Mouse (Mus musculus) liver, embryonic 13.5 days (tissue): Measurements from ENCODE around the gene Diaph3. TPM values are rescaled to one million over a fixed set of nuclear protein-coding genes. Genes with fewer than 3 reads are reported as not detected.

Experiments used
- ATAC-seq: fragments of 200-750 bp; cut with Nextera tagmentation; 2 replicates; pipeline ENCODE4 v1.8.0; 2017; ENCODE audit warnings: low read depth, mild to moderate bottlenecking, moderate number of reproducible peaks, moderate library complexity
- DNase-seq: peaks from one replicate; pipeline ENCODE4 v3.0.0; 2022
- H3K27ac ChIP-seq: fragments of 300-500 bp; sonication (generic); 2 replicates; pipeline ENCODE4 v1.5.1; 2015; ENCODE audit warnings: moderate library complexity, mild to moderate bottlenecking, inconsistent platforms
- H3K27me3 ChIP-seq: fragments of 300-500 bp; sonication (generic); 2 replicates; pipeline ENCODE4 v1.6.1; 2015; ENCODE audit warnings: mild to moderate bottlenecking, inconsistent platforms
- H3K36me3 ChIP-seq: fragments of 300-500 bp; sonication (generic); 2 replicates; pipeline ENCODE4 v1.6.1; 2015; ENCODE audit warnings: mild to moderate bottlenecking, inconsistent platforms
- H3K4me1 ChIP-seq: fragments of 300-500 bp; sonication (generic); replicated peaks from 2 replicates; pipeline ENCODE4 v1.6.1; 2015; ENCODE audit warnings: inconsistent platforms
- H3K4me2 ChIP-seq: fragments of 300-500 bp; sonication (generic); 2 replicates; pipeline ENCODE4 v1.6.1; 2015; ENCODE audit warnings: inconsistent platforms, mild to moderate bottlenecking, moderate library complexity
- H3K4me3 ChIP-seq: fragments of 300-500 bp; sonication (generic); replicated peaks from 2 replicates; pipeline ENCODE4 v1.5.1; 2015; ENCODE audit warnings: mild to moderate bottlenecking, inconsistent platforms
- H3K9ac ChIP-seq: fragments of 300-500 bp; sonication (generic); 2 replicates; pipeline ENCODE4 v1.6.1; 2015; ENCODE audit warnings: mild to moderate bottlenecking, inconsistent platforms
- H3K9me3 ChIP-seq: fragments of 300-500 bp; sonication (generic); replicated peaks from 2 replicates; pipeline ENCODE4 v1.6.1; 2016; ENCODE audit warnings: inconsistent platforms
- WGBS: fragments of 180-500 bp; shearing (Covaris S2); methylation state at CpG from one replicate; pipeline ENCODE4 v1.1.7; 2015; ENCODE audit not compliant: insufficient replicate concordance; 5-methylcytosine and 5-hydroxymethylcytosine counted together
- polyA plus RNA-seq: library from polyadenylated mRNA; unstranded; fragments of >200 nt; fragmentation: Nextera tagmentation; extraction: Ambion mirVana; gene quantifications from 2 replicates; pipeline ENCODE4 v1.2.1, GENCODE M21; 2015

The Diaph3 gene
- polyA plus RNA-seq, 1 experiment from 2014 or later = 17.5 TPM

DNA sequence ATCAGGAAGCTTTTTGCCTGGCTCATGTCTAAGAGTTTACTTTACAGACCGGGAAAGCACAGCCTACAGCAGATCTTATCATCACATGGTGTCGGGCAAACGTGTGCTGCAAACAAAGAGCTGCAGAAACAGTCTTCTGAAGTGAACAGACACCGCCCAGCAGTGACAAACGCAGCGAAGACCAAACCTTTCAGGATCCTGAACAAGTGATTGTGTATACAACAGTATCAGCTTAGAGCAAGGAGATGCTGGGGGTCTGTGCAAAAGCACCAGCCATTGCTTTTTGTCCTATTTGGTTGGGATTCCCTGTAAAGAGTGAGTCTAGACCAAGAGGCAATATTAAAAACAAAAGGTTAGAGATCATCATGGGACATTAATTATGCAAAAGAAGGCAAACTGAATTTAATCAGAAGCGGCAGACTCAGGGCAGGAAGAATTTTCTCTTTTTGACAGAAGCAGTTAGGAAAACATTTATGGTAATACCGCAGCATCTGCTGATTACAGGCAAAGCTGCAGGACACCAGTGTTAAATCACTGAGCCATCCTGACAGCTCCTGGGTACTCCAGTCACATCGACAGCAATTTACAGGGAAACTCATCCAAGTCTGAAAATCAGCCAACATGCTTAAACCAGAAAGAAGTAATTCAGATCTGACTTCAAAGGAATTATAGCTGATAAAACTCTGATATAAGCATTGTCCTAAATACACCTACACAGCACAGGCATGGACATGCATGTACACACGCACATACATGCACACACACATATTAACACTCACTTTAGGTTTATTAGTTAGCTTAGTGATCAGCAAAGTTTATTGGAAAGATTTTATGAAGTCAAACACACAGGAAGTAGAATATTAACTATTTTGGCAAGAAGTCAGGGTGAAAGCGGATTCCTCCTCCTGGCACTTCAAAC lies 456.2 kb downstream of the Diaph3 start:
- DNase-seq (no peak), ATAC-seq (no peak)
- Histone ChIP-seq H3K27ac (no peak overlapping the region), H3K9ac (no peak overlapping the region), H3K4me3 (no peak overlapping the region), H3K36me3 (no peaks in the 10 kb centered on the region), H3K9me3 (no peaks in the 10 kb centered on the region), H3K4me2 (no peak overlapping the region), H3K27me3 (no peaks in the 10 kb centered on the region), H3K4me1 (no peaks in the 10 kb centered on the region)
- WGBS = 59% methylated on average over 11 of the region's 11 CpGs

DNA sequence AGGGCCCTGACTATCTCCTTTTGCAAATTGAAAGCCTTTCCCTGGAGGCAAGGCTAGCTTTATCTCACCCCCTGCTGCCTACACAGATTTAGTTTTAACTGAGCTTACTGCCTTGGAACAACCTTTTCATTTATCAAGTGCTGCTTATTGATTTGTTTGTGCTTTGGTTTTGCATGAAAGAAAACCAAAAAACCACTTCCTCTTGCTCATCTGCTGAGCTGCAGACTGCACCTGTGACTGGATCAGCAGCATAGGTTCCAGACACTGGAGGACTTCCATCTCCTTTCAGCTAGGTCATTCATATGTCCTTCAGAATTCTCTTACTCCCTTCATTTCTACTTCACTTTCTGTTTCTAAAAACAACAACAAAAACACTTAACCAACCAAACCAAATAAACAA lies 459.1 kb downstream of the Diaph3 start:
- Histone ChIP-seq H3K4me2 (no peak overlapping the region), H3K4me1 (no peaks in the 10 kb centered on the region), H3K27me3 (no peaks in the 10 kb centered on the region), H3K9ac (no peak overlapping the region), H3K4me3 (no peak overlapping the region), H3K9me3 (no peaks in the 10 kb centered on the region), H3K27ac (no peak overlapping the region), H3K36me3 (no peaks in the 10 kb centered on the region)
- DNase-seq = no peak
- ATAC-seq = no peak

GRCm38 (mm10) chr14:86678992-86679391 lies 462.0 kb downstream of the Diaph3 start:
- no peak for ATAC-seq
- DNase-seq = no peak
- Histone ChIP-seq H3K4me2 (no peak overlapping the region), H3K36me3 (no peaks in the 10 kb centered on the region), H3K9ac (no peak overlapping the region), H3K9me3 (no peaks in the 10 kb centered on the region), H3K27ac (no peak overlapping the region), H3K4me1 (no peaks in the 10 kb centered on the region), H3K4me3 (no peak overlapping the region), H3K27me3 (no peaks in the 10 kb centered on the region)
- WGBS = 83% methylated on average over 3 of the region's 3 CpGs

GRCm38 (mm10) chr14:86678179-86678780 lies 462.8 kb downstream of the Diaph3 start:
- H3K27ac ChIP-seq = no peak overlapping the region
- H3K9me3 ChIP-seq = no peaks in the 10 kb centered on the region
- no peaks in the 10 kb centered on the region for H3K27me3 ChIP-seq
- DNase-seq = no peak
- no peaks in the 10 kb centered on the region for H3K36me3 ChIP-seq
- WGBS = 55% methylated on average over 5 of the region's 5 CpGs
- H3K4me3 ChIP-seq = no peak overlapping the region
- ATAC-seq = no peak
- no peak overlapping the region for H3K4me2 ChIP-seq
- H3K9ac ChIP-seq = no peak overlapping the region
- H3K4me1 ChIP-seq = no peaks in the 10 kb centered on the region

DNA sequence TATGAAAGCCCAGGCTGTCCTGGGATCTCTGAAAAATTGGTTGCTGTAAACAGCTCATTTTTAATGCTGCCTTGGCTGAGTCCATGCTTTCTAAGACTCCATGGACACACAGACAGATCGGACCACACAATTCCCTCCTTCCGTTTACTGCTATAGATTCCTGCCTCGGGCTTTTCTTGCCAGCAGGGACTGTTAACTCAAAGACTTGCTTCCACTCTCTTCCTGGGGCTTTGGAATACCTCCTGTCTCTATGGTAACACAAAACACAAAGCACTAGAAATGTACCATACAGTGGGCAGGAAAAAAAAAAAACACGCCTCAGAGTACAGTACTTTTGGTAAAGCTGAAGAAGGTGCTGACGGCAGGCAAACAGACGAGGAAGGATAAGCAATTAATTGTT lies 464.0 kb downstream of the Diaph3 start:
- H3K9ac ChIP-seq = no peak overlapping the region
- 75% methylated on average over 6 of the region's 6 CpGs for WGBS
- DNase-seq = no peak
- no peak for ATAC-seq
- no peaks in the 10 kb centered on the region for H3K27me3 ChIP-seq
- H3K4me2 ChIP-seq = no peak overlapping the region
- H3K27ac ChIP-seq = no peak overlapping the region
- no peaks in the 10 kb centered on the region for H3K9me3 ChIP-seq
- no peaks in the 10 kb centered on the region for H3K4me1 ChIP-seq
- H3K4me3 ChIP-seq = no peak overlapping the region
- H3K36me3 ChIP-seq = no peaks in the 10 kb centered on the region

- H3K36me3 ChIP-seq = no peaks in the 10 kb centered on the region
- no peak for DNase-seq
- H3K4me3 ChIP-seq = no peak overlapping the region
- H3K4me2 ChIP-seq = no peak overlapping the region
- 71% methylated on average over 8 of the region's 8 CpGs for WGBS
- H3K9me3 ChIP-seq = no peaks in the 10 kb centered on the region
- H3K27me3 ChIP-seq = no peaks in the 10 kb centered on the region
- H3K27ac ChIP-seq = no peak overlapping the region
- no peak overlapping the region for H3K9ac ChIP-seq
- no peak for ATAC-seq
- H3K4me1 ChIP-seq = no peaks in the 10 kb centered on the region
Observed at GRCm38 (mm10) chr14:86675314-86675713, 465.7 kb downstream of the Diaph3 start.

GRCm38 (mm10) chr14:86662846-86663245 lies 478.2 kb downstream of the Diaph3 start:
- DNase-seq (no peak), ATAC-seq (no peak)
- no peak overlapping the region for H3K27ac ChIP-seq
- H3K4me1 ChIP-seq = no peaks in the 10 kb centered on the region
- 79% methylated on average over 4 of the region's 4 CpGs for WGBS
- no peak overlapping the region for H3K9ac ChIP-seq
- no peaks in the 10 kb centered on the region for H3K27me3 ChIP-seq
- no peaks in the 10 kb centered on the region for H3K9me3 ChIP-seq
- H3K36me3 ChIP-seq = no peaks in the 10 kb centered on the region
- no peak overlapping the region for H3K4me3 ChIP-seq
- H3K4me2 ChIP-seq = no peak overlapping the region

- no peak overlapping the region for H3K4me3 ChIP-seq
- no peaks in the 10 kb centered on the region for H3K9me3 ChIP-seq
- no peaks in the 10 kb centered on the region for H3K27me3 ChIP-seq
- no peaks in the 10 kb centered on the region for H3K36me3 ChIP-seq
- ATAC-seq (no peak), DNase-seq (no peak)
- 81% methylated on average over 3 of the region's 3 CpGs for WGBS
- no peak overlapping the region for H3K27ac ChIP-seq
- no peak overlapping the region for H3K4me2 ChIP-seq
- no peak overlapping the region for H3K9ac ChIP-seq
- no peaks in the 10 kb centered on the region for H3K4me1 ChIP-seq
Observed at GRCm38 (mm10) chr14:86660556-86660955, 480.5 kb downstream of the Diaph3 start.

DNA sequence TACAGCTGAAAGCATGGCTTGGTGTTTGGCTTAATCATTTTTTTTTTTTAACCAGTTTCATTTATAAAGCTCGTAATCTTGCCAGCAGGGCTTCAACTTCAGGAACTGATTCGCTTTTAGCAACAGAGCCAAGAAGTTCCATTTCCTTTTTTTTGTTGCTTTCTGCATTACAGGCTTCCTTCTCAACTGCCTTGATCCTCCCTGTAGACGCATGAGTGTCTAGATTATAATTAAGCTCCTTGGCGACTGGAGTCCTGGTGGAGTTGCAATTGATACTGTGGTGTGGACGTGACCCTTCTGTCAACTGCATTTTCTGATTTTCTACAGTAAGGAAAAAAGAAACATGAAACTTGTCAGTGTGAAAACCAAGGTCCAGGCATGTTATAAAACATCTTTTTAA lies 484.8 kb downstream of the Diaph3 start:
- Histone ChIP-seq H3K9ac (no peak overlapping the region), H3K4me1 (no peaks in the 10 kb centered on the region), H3K9me3 (no peaks in the 10 kb centered on the region), H3K36me3 (no peaks in the 10 kb centered on the region), H3K4me3 (no peak overlapping the region), H3K4me2 (no peak overlapping the region), H3K27me3 (no peaks in the 10 kb centered on the region), H3K27ac (no peak overlapping the region)
- no peak for DNase-seq
- WGBS = 58% methylated on average over 5 of the region's 5 CpGs
- no peak for ATAC-seq

GRCm38 (mm10) chr14:86646499-86647120 lies 494.4 kb downstream of the Diaph3 start:
- H3K4me3 ChIP-seq = no peak overlapping the region
- DNase-seq = no peak
- no peaks in the 10 kb centered on the region for H3K9me3 ChIP-seq
- H3K4me2 ChIP-seq = no peak overlapping the region
- H3K4me1 ChIP-seq = no peaks in the 10 kb centered on the region
- no peaks in the 10 kb centered on the region for H3K36me3 ChIP-seq
- 59% methylated on average over 7 of the region's 7 CpGs for WGBS
- no peak overlapping the region for H3K9ac ChIP-seq
- ATAC-seq = no peak
- H3K27ac ChIP-seq = no peak overlapping the region
- no peaks in the 10 kb centered on the region for H3K27me3 ChIP-seq

- no peaks in the 10 kb centered on the region for H3K36me3 ChIP-seq
- H3K9ac ChIP-seq = no peak overlapping the region
- H3K9me3 ChIP-seq = no peaks in the 10 kb centered on the region
- H3K4me3 ChIP-seq = no peak overlapping the region
- no peaks in the 10 kb centered on the region for H3K4me1 ChIP-seq
- no peak overlapping the region for H3K4me2 ChIP-seq
- no peak for ATAC-seq
- H3K27me3 ChIP-seq = no peaks in the 10 kb centered on the region
- 71% methylated on average over 7 of the region's 7 CpGs for WGBS
- no peak overlapping the region for H3K27ac ChIP-seq
- DNase-seq = no peak
Observed at GRCm38 (mm10) chr14:86642831-86643241, 498.2 kb downstream of the Diaph3 start.
